Mouse (Mus musculus): ENCODE data around the gene Dhfr. TPM values are rescaled to one million over a fixed set of nuclear protein-coding genes. Genes with fewer than 3 reads are reported as not detected.

Gene Dhfr
- polyA plus RNA-seq, 1 experiment from 2014 or later: 10.6 TPM

GRCm38 (mm10) chr13:92398491-92399384 is 44.2 kb downstream of the Dhfr start:
- no peak overlapping the region for H3K4me2 ChIP-seq (replicated peaks)
- no peak overlapping the region for H3K9ac ChIP-seq
- ATAC-seq (ENCODE audit: low FRiP score, low read depth): no peak
- no peak overlapping the region for H3K27ac ChIP-seq
- 75% methylated on average over 11 of the region's 11 CpGs for WGBS
- no peaks in the 10 kb centered on the region for H3K9me3 ChIP-seq
- no peaks in the 10 kb centered on the region for H3K36me3 ChIP-seq
- no peaks in the 10 kb centered on the region for H3K4me1 ChIP-seq
- H3K27me3 ChIP-seq (replicated peaks): no peaks in the 10 kb centered on the region
- H3K4me3 ChIP-seq: no peak overlapping the region

GRCm38 (mm10) chr13:92402063-92402462 is 47.5 kb downstream of the Dhfr start:
- no peak overlapping the region for H3K4me3 ChIP-seq
- no peak overlapping the region for H3K9ac ChIP-seq
- no peaks in the 10 kb centered on the region for H3K36me3 ChIP-seq
- ATAC-seq (ENCODE audit: low FRiP score, low read depth): no peak
- H3K4me1 ChIP-seq: no peaks in the 10 kb centered on the region
- no peaks in the 10 kb centered on the region for H3K9me3 ChIP-seq
- H3K4me2 ChIP-seq (replicated peaks): no peak overlapping the region
- WGBS: 60% methylated on average over 2 of the region's 2 CpGs
- no peaks in the 10 kb centered on the region for H3K27me3 ChIP-seq (replicated peaks)
- no peak overlapping the region for H3K27ac ChIP-seq

- Histone ChIP-seq H3K27ac (no peak overlapping the region), H3K36me3 (no peaks in the 10 kb centered on the region), H3K4me1 (no peaks in the 10 kb centered on the region), H3K4me2 (replicated peaks) (no peak overlapping the region), H3K27me3 (replicated peaks) (no peaks in the 10 kb centered on the region), H3K9me3 (no peaks in the 10 kb centered on the region), H3K4me3 (no peak overlapping the region), H3K9ac (no peak overlapping the region)
- 76% methylated on average over 3 of the region's 3 CpGs for WGBS
- no peak for ATAC-seq (ENCODE audit: low FRiP score, low read depth)
Measured at GRCm38 (mm10) chr13:92403496-92403895, 49.0 kb downstream of the Dhfr start.

- ATAC-seq (ENCODE audit: low FRiP score, low read depth): no peak
- no peak overlapping the region for H3K4me2 ChIP-seq (replicated peaks)
- no peaks in the 10 kb centered on the region for H3K4me1 ChIP-seq
- H3K27me3 ChIP-seq (replicated peaks): no peaks in the 10 kb centered on the region
- H3K27ac ChIP-seq: no peak overlapping the region
- H3K9ac ChIP-seq: no peak overlapping the region
- H3K36me3 ChIP-seq: no peaks in the 10 kb centered on the region
- 84% methylated on average over 2 of the region's 2 CpGs for WGBS
- no peaks in the 10 kb centered on the region for H3K9me3 ChIP-seq
- no peak overlapping the region for H3K4me3 ChIP-seq
Measured at GRCm38 (mm10) chr13:92410486-92410885, 56.0 kb downstream of the Dhfr start.

GRCm38 (mm10) chr13:92419630-92420029 is 65.1 kb downstream of the Dhfr start:
- H3K4me3 ChIP-seq: no peak overlapping the region
- WGBS: 86% methylated on average over 11 of the region's 11 CpGs

GRCm38 (mm10) chr13:92423711-92424110 is 69.2 kb downstream of the Dhfr start:
- Histone ChIP-seq H3K4me2 (replicated peaks) (no peak overlapping the region), H3K27me3 (replicated peaks) (peaks cover 50% of the 10 kb centered on the region), H3K4me1 (peaks cover 14% of the 10 kb centered on the region), H3K4me3 (no peak overlapping the region), H3K27ac (no peak overlapping the region), H3K36me3 (no peaks in the 10 kb centered on the region), H3K9ac (no peak overlapping the region), H3K9me3 (no peaks in the 10 kb centered on the region)
- no peak for ATAC-seq (ENCODE audit: low FRiP score, low read depth)
- 58% methylated on average over 3 of the region's 3 CpGs for WGBS

More at GRCm38 (mm10) chr13:92419630-92420029, 65.1 kb downstream of the Dhfr start:
- Histone ChIP-seq H3K27me3 (replicated peaks) (peaks cover 13% of the 10 kb centered on the region; the same call in 1 of the 2 replicates), H3K36me3 (no peaks in the 10 kb centered on the region), H3K4me1 (no peaks in the 10 kb centered on the region), H3K27ac (no peak overlapping the region), H3K9me3 (no peaks in the 10 kb centered on the region), H3K4me2 (replicated peaks) (no peak overlapping the region), H3K9ac (no peak overlapping the region)
- ATAC-seq (ENCODE audit: low FRiP score, low read depth): no peak

- peak within 1 kb of the TSS; percentile 65 for H3K9ac ChIP-seq
Measured at GRCm38 (mm10) chr13:92425758-92426264, 71.3 kb downstream of the Dhfr start, which contains the start of gene Ankrd34b. TSS of gene Ankrd34b (plus strand) at chr13:92425896.

GRCm38 (mm10) chr13:92426294-92427051 is 71.9 kb downstream of the Dhfr start:
- H3K4me1 ChIP-seq: peaks cover 14% of the 10 kb centered on the region
- ATAC-seq (ENCODE audit: low FRiP score, low read depth): peak; percentile 72
- under 1% methylated on average over 89 of the region's 92 CpGs for WGBS
- no peaks in the 10 kb centered on the region for H3K36me3 ChIP-seq
- peak overlapping the region; percentile 100 for H3K4me2 ChIP-seq (replicated peaks)
- H3K4me3 ChIP-seq: peak overlapping the region; percentile 70
- H3K27me3 ChIP-seq (replicated peaks): peaks cover 55% of the 10 kb centered on the region
- no peak overlapping the region for H3K27ac ChIP-seq
- H3K9ac ChIP-seq: peak overlapping the region; percentile 65
- H3K9me3 ChIP-seq: no peaks in the 10 kb centered on the region

More at GRCm38 (mm10) chr13:92425758-92426264, 71.3 kb downstream of the Dhfr start, which contains the start of gene Ankrd34b:
- Histone ChIP-seq H3K27me3 (replicated peaks) (peaks cover 55% of the 10 kb centered on the region), H3K4me2 (replicated peaks) (peak within 1 kb of the TSS; percentile 100), H3K4me1 (peaks cover 14% of the 10 kb centered on the region), H3K27ac (no peak within 1 kb of the TSS), H3K9me3 (no peaks in the 10 kb centered on the region), H3K4me3 (peak within 1 kb of the TSS; percentile 70), H3K36me3 (no peaks in the 10 kb centered on the region)
- peak; percentile 88 for ATAC-seq (ENCODE audit: low FRiP score, low read depth)
- under 1% methylated on average over 50 of the region's 54 CpGs for WGBS

GRCm38 (mm10) chr13:92427351-92427855 is 72.9 kb downstream of the Dhfr start:
- no peak overlapping the region for H3K27ac ChIP-seq
- H3K4me1 ChIP-seq: peaks cover 14% of the 10 kb centered on the region
- peaks cover 55% of the 10 kb centered on the region for H3K27me3 ChIP-seq (replicated peaks)
- H3K9me3 ChIP-seq: no peaks in the 10 kb centered on the region
- no peak overlapping the region for H3K4me3 ChIP-seq
- no peaks in the 10 kb centered on the region for H3K36me3 ChIP-seq
- peak overlapping the region; percentile 100; the same call in 1 of the 2 replicates for H3K4me2 ChIP-seq (replicated peaks)
- ATAC-seq (ENCODE audit: low FRiP score, low read depth): no peak
- WGBS: 52% methylated on average over 4 of the region's 4 CpGs
- H3K9ac ChIP-seq: no peak overlapping the region

Other genes with a start within 250 kb of the Dhfr start
- gene Rasgrf2, start 223.1 kb upstream of the Dhfr start, polyA plus RNA-seq (2016; fragmentation: Nextera tagmentation; extraction: Ambion mirVana): 0.52 and 0.56 TPM in 2 replicates
- 1.1 and 1.3 TPM in 2 replicates for gene Gm20379, start 48.7 kb upstream of the Dhfr start, polyA plus RNA-seq (2016; fragmentation: Nextera tagmentation; extraction: Ambion mirVana)
- gene Msh3, start 277 bp downstream of the Dhfr start, polyA plus RNA-seq (2016; fragmentation: Nextera tagmentation; extraction: Ambion mirVana): 30.1 and 30.2 TPM in 2 replicates
- gene Ankrd34b, start 71.2 kb downstream of the Dhfr start, polyA plus RNA-seq (2016; fragmentation: Nextera tagmentation; extraction: Ambion mirVana): 0.45 and 0.52 TPM in 2 replicates
- not detected in 2 replicates for gene Fam151b, start 129.3 kb downstream of the Dhfr start, polyA plus RNA-seq (2016; fragmentation: Nextera tagmentation; extraction: Ambion mirVana)
- gene Zfyve16, start 176.1 kb downstream of the Dhfr start, polyA plus RNA-seq (2016; fragmentation: Nextera tagmentation; extraction: Ambion mirVana): 9.5 and 11.2 TPM in 2 replicates
- not detected in 2 replicates for gene Spz1, start 221.4 kb downstream of the Dhfr start, polyA plus RNA-seq (2016; fragmentation: Nextera tagmentation; extraction: Ambion mirVana)